ENCODE assay signal across 1 mouse cellular context in genomic region chr2:154789977-154790655, GRCm38 (mm10).
TF ChIP-seq lines count a peak whose summit lies in the region.

No protein-coding gene starts in this region.

TF ChIP-seq in MEL, 35 proteins besides CTCF, POLR2A, EP300 and RAD21 (continued from another document):
- TF ChIP-seq UBTF (IDR thresholded peaks at IDR 0.05; ENCODE audit: borderline replicate concordance, insufficient read depth, low read depth, low read length), result no peak
- 0 out of 2 replicates have a peak, but pooled peaks have one; percentile 12 for TF ChIP-seq TCF12 (IDR thresholded peaks at IDR 0.05; ENCODE audit: low read depth, low read length)
- no peak for TF ChIP-seq NRF1 (IDR thresholded peaks at IDR 0.05; ENCODE audit: insufficient read depth, low read depth, low read length, poor library complexity, severe bottlenecking)
- TF ChIP-seq SMC3 (IDR thresholded peaks at IDR 0.05; ENCODE audit: low read depth, low read length), result no peak
- no peak for TF ChIP-seq POLR2AphosphoS5 (IDR thresholded peaks at IDR 0.05; ENCODE audit: borderline replicate concordance, low read depth, low read length)
- peak; percentile 38 for TF ChIP-seq NELFE (IDR thresholded peaks at IDR 0.05; ENCODE audit: low read depth, low read length)
- no peak for TF ChIP-seq GABPA (IDR thresholded peaks at IDR 0.05; ENCODE audit: low read depth, low read length)
- 0 out of 2 replicates have a peak, but pooled peaks have one; percentile 52 for TF ChIP-seq TBP (IDR thresholded peaks at IDR 0.05; ENCODE audit: low read depth, low read length)
TF ChIP-seq in MEL: peak in this region for 7.
